Mouse (Mus musculus) stomach, embryonic 14.5 days (tissue): ENCODE data around the gene Alkbh7. TPM values are rescaled to one million over a fixed set of nuclear protein-coding genes. Genes with fewer than 3 reads are reported as not detected.

Experiments
- ATAC-seq: fragments of 200-750 bp; cut with Nextera tagmentation; 2 replicates; pipeline ENCODE4 v1.8.0; 2017; ENCODE audit warnings: low read depth, moderate TSS enrichment; ENCODE audit not compliant: insufficient number of reproducible peaks, insufficient read depth, low FRiP score
- H3K27ac ChIP-seq: fragments of 300-500 bp; sonication (generic); 2 replicates; pipeline ENCODE4 v1.5.1; 2014; ENCODE audit warnings: mild to moderate bottlenecking, low read length, moderate library complexity, mixed read lengths
- H3K27me3 ChIP-seq: fragments of 300-500 bp; sonication (generic); 2 replicates; pipeline ENCODE4 v1.6.1; 2014; ENCODE audit warnings: low read length, control low read depth, mixed read lengths; ENCODE audit not compliant: control insufficient read depth, insufficient read depth
- H3K36me3 ChIP-seq: fragments of 300-500 bp; sonication (generic); 2 replicates; pipeline ENCODE4 v1.6.1; 2014; ENCODE audit warnings: mild to moderate bottlenecking, control low read depth, low read length, moderate library complexity, mixed read lengths; ENCODE audit not compliant: control insufficient read depth, insufficient read depth
- H3K4me1 ChIP-seq: fragments of 300-500 bp; sonication (generic); 2 replicates; pipeline ENCODE4 v1.6.1; 2014; ENCODE audit warnings: low read length, control low read depth, mixed read lengths; ENCODE audit not compliant: control insufficient read depth, insufficient read depth
- H3K4me2 ChIP-seq: fragments of 300-500 bp; sonication (generic); replicated peaks from 2 replicates; pipeline ENCODE4 v1.6.1; 2014; ENCODE audit warnings: low read depth, low read length, control low read depth
- H3K4me3 ChIP-seq: fragments of 300-500 bp; sonication (generic); 2 replicates; pipeline ENCODE4 v1.5.1; 2014; ENCODE audit warnings: low read depth, low read length, control low read depth
- H3K9ac ChIP-seq: fragments of 300-500 bp; sonication (generic); replicated peaks from 2 replicates; pipeline ENCODE4 v1.6.1; 2014; ENCODE audit warnings: low read depth, mild to moderate bottlenecking, control low read depth, low read length, moderate library complexity, mixed read lengths
- H3K9me3 ChIP-seq: fragments of 300-500 bp; sonication (generic); 2 replicates; pipeline ENCODE4 v1.6.1; 2016; ENCODE audit warnings: low read depth, low read length, control low read depth; ENCODE audit not compliant: control insufficient read depth
- WGBS: fragments of 180-500 bp; shearing (Covaris S2); extraction: QIAGEN DNeasy Blood & Tissue Kit; methylation state at CpG from one replicate; pipeline ENCODE4 v1.1.7; 2014; 5-methylcytosine and 5-hydroxymethylcytosine counted together
- polyA plus RNA-seq: library from polyadenylated mRNA; unstranded; fragments of >200 nt; fragmentation: Nextera tagmentation; extraction: Ambion mirVana; gene quantifications from 2 replicates; pipeline ENCODE4 v1.2.1, GENCODE M21; 2014

Alkbh7 gene
- polyA plus RNA-seq, 1 experiment from 2014 or later, result 43.7 TPM

GRCm38 (mm10) chr17:57007137-57007905 is 10.2 kb downstream of the Alkbh7 start:
- peaks cover 4% of the 10 kb centered on the region; the same call in 1 of the 2 replicates for H3K4me1 ChIP-seq
- H3K4me3 ChIP-seq, result no peak overlapping the region
- no peaks in the 10 kb centered on the region for H3K9me3 ChIP-seq
- no peaks in the 10 kb centered on the region for H3K27me3 ChIP-seq
- no peak overlapping the region for H3K4me2 ChIP-seq
- no peak overlapping the region for H3K27ac ChIP-seq
- ATAC-seq, result no peak
- H3K9ac ChIP-seq, result no peak overlapping the region
- peaks cover 49% of the 10 kb centered on the region for H3K36me3 ChIP-seq
- 91% methylated on average over 13 of the region's 13 CpGs for WGBS

- H3K27me3 ChIP-seq, result no peaks in the 10 kb centered on the region
- WGBS, result under 1% methylated on average over 19 of the region's 19 CpGs
- ATAC-seq, result peak; percentile 23
- H3K4me3 ChIP-seq, result peak overlapping the region; percentile 77
- H3K4me1 ChIP-seq, result peaks cover 4% of the 10 kb centered on the region; the same call in 1 of the 2 replicates
- peak overlapping the region; percentile 64; the same call in 1 of the 2 replicates for H3K27ac ChIP-seq
- H3K36me3 ChIP-seq, result peaks cover 25% of the 10 kb centered on the region
- no peaks in the 10 kb centered on the region for H3K9me3 ChIP-seq
- H3K9ac ChIP-seq, result peak overlapping the region; percentile 70
- H3K4me2 ChIP-seq, result peak overlapping the region; percentile 80
Measured at GRCm38 (mm10) chr17:57010911-57011235, 13.7 kb downstream of the Alkbh7 start.

- Histone ChIP-seq H3K9me3 (no peaks in the 10 kb centered on the region), H3K9ac (peak within 1 kb of the TSS; percentile 70), H3K27me3 (no peaks in the 10 kb centered on the region), H3K4me2 (peak within 1 kb of the TSS; percentile 80), H3K36me3 (peaks cover 23% of the 10 kb centered on the region), H3K27ac (peak within 1 kb of the TSS; percentile 89), H3K4me1 (peaks cover 4% of the 10 kb centered on the region; the same call in 1 of the 2 replicates), H3K4me3 (peak within 1 kb of the TSS; percentile 77)
- peak; percentile 90 for ATAC-seq
- WGBS, result under 1% methylated on average over 51 of the region's 51 CpGs
Measured at GRCm38 (mm10) chr17:57011236-57012141, 14.3 kb downstream of the Alkbh7 start, which contains the start of the genes Gtf2f1 and Gm17949. Gene Gtf2f1, minus strand, starts transcription at chr17:57011288. Gene Gm17949, plus strand, starts transcription at chr17:57011469.

- Histone ChIP-seq H3K4me3 (peak overlapping the region; percentile 77), H3K9ac (no peak overlapping the region), H3K36me3 (peaks cover 15% of the 10 kb centered on the region), H3K9me3 (no peaks in the 10 kb centered on the region), H3K27ac (peak overlapping the region; percentile 89), H3K27me3 (no peaks in the 10 kb centered on the region), H3K4me1 (peaks cover 4% of the 10 kb centered on the region; the same call in 1 of the 2 replicates), H3K4me2 (peak overlapping the region; percentile 66)
- 67% methylated on average over 13 of the region's 13 CpGs for WGBS
- no peak for ATAC-seq
Measured at GRCm38 (mm10) chr17:57012245-57012795, 15.2 kb downstream of the Alkbh7 start.

- 71% methylated on average over 2 of the region's 2 CpGs for WGBS
- Histone ChIP-seq H3K4me3 (no peak overlapping the region), H3K27me3 (no peaks in the 10 kb centered on the region), H3K4me1 (no peaks in the 10 kb centered on the region), H3K9ac (no peak overlapping the region), H3K9me3 (no peaks in the 10 kb centered on the region), H3K36me3 (peaks cover 41% of the 10 kb centered on the region), H3K27ac (no peak overlapping the region), H3K4me2 (no peak overlapping the region)
- ATAC-seq, result no peak
Measured at GRCm38 (mm10) chr17:57019693-57020092, 22.6 kb downstream of the Alkbh7 start.

GRCm38 (mm10) chr17:57020960-57021359 is 23.8 kb downstream of the Alkbh7 start:
- Histone ChIP-seq H3K27me3 (no peaks in the 10 kb centered on the region), H3K9ac (no peak overlapping the region), H3K4me2 (no peak overlapping the region), H3K4me3 (no peak overlapping the region), H3K4me1 (no peaks in the 10 kb centered on the region), H3K36me3 (peaks cover 54% of the 10 kb centered on the region), H3K27ac (no peak overlapping the region), H3K9me3 (no peaks in the 10 kb centered on the region)
- no peak for ATAC-seq
- WGBS, result 87% methylated on average over 5 of the region's 5 CpGs

- no peak overlapping the region for H3K4me2 ChIP-seq
- peaks cover 8% of the 10 kb centered on the region; the same call in 1 of the 2 replicates for H3K4me1 ChIP-seq
- no peak overlapping the region for H3K27ac ChIP-seq
- no peak overlapping the region for H3K9ac ChIP-seq
- WGBS, result 90% methylated on average over 4 of the region's 4 CpGs
- H3K27me3 ChIP-seq, result no peaks in the 10 kb centered on the region
- ATAC-seq, result no peak
- no peak overlapping the region for H3K4me3 ChIP-seq
- no peaks in the 10 kb centered on the region for H3K9me3 ChIP-seq
- peaks cover 62% of the 10 kb centered on the region for H3K36me3 ChIP-seq
Measured at GRCm38 (mm10) chr17:57027471-57027870, 30.3 kb downstream of the Alkbh7 start.

- 32% methylated on average over 8 of the region's 8 CpGs for WGBS
- Histone ChIP-seq H3K4me2 (peak overlapping the region; percentile 96), H3K9ac (peak overlapping the region; percentile 99; the same call in 1 of the 2 replicates), H3K27me3 (no peaks in the 10 kb centered on the region), H3K9me3 (no peaks in the 10 kb centered on the region), H3K27ac (no peak overlapping the region), H3K4me3 (peak overlapping the region; percentile 76), H3K36me3 (peaks cover 40% of the 10 kb centered on the region), H3K4me1 (peaks cover 8% of the 10 kb centered on the region; the same call in 1 of the 2 replicates)
- no peak for ATAC-seq
Measured at GRCm38 (mm10) chr17:57029691-57030090, 32.6 kb downstream of the Alkbh7 start.
